Mouse (Mus musculus): Measurements from ENCODE around the gene Chst15. TPM values are rescaled to one million over a fixed set of nuclear protein-coding genes. Genes with fewer than 3 reads are reported as not detected.

Chst15 gene
- polyA plus RNA-seq, 1 experiment from 2014 or later, result 21.2 TPM

GRCm38 (mm10) chr7:132333078-132333477 lies 16.1 kb upstream of the Chst15 start:
- Histone ChIP-seq H3K36me3 (no peaks in the 10 kb centered on the region), H3K9me3 (peaks cover 6% of the 10 kb centered on the region; the same call in 1 of the 2 replicates), H3K27ac (no peak overlapping the region), H3K4me2 (no peak overlapping the region), H3K4me1 (replicated peaks) (peaks cover 32% of the 10 kb centered on the region), H3K9ac (replicated peaks) (no peak overlapping the region), H3K4me3 (replicated peaks) (no peak overlapping the region), H3K27me3 (no peaks in the 10 kb centered on the region)
- WGBS, result 68% methylated on average over 1 of the region's 1 CpGs
- ATAC-seq (ENCODE audit: insufficient number of reproducible peaks, insufficient read depth, low FRiP score, low TSS enrichment, low read depth), result no peak

GRCm38 (mm10) chr7:132332176-132332575 lies 15.1 kb upstream of the Chst15 start:
- ATAC-seq (ENCODE audit: insufficient number of reproducible peaks, insufficient read depth, low FRiP score, low TSS enrichment, low read depth), result no peak
- no peaks in the 10 kb centered on the region for H3K36me3 ChIP-seq
- no peaks in the 10 kb centered on the region for H3K27me3 ChIP-seq
- H3K27ac ChIP-seq, result no peak overlapping the region; the same call in 1 of the 2 replicates
- no peak overlapping the region for H3K4me2 ChIP-seq
- H3K4me3 ChIP-seq (replicated peaks), result no peak overlapping the region
- H3K4me1 ChIP-seq (replicated peaks), result peaks cover 24% of the 10 kb centered on the region
- no peak overlapping the region for H3K9ac ChIP-seq (replicated peaks)
- H3K9me3 ChIP-seq, result peaks cover 6% of the 10 kb centered on the region; the same call in 1 of the 2 replicates
- WGBS, result 39% methylated on average over 11 of the region's 11 CpGs

- Histone ChIP-seq H3K27ac (no peak overlapping the region), H3K9ac (replicated peaks) (no peak overlapping the region), H3K9me3 (no peaks in the 10 kb centered on the region), H3K27me3 (no peaks in the 10 kb centered on the region), H3K4me1 (replicated peaks) (peaks cover 20% of the 10 kb centered on the region), H3K36me3 (no peaks in the 10 kb centered on the region), H3K4me3 (replicated peaks) (no peak overlapping the region), H3K4me2 (no peak overlapping the region)
- WGBS, result 52% methylated on average over 1 of the region's 1 CpGs
- no peak for ATAC-seq (ENCODE audit: insufficient number of reproducible peaks, insufficient read depth, low FRiP score, low TSS enrichment, low read depth)
Measured at GRCm38 (mm10) chr7:132330179-132330578, 13.2 kb upstream of the Chst15 start.

GRCm38 (mm10) chr7:132328648-132329047 lies 11.6 kb upstream of the Chst15 start:
- Histone ChIP-seq H3K4me2 (no peak overlapping the region), H3K4me3 (replicated peaks) (no peak overlapping the region), H3K27ac (no peak overlapping the region), H3K9me3 (no peaks in the 10 kb centered on the region), H3K9ac (replicated peaks) (no peak overlapping the region), H3K4me1 (replicated peaks) (peaks cover 20% of the 10 kb centered on the region), H3K27me3 (no peaks in the 10 kb centered on the region), H3K36me3 (no peaks in the 10 kb centered on the region)
- no peak for ATAC-seq (ENCODE audit: insufficient number of reproducible peaks, insufficient read depth, low FRiP score, low TSS enrichment, low read depth)
- WGBS, result 97% methylated on average over 1 of the region's 1 CpGs

DNA sequence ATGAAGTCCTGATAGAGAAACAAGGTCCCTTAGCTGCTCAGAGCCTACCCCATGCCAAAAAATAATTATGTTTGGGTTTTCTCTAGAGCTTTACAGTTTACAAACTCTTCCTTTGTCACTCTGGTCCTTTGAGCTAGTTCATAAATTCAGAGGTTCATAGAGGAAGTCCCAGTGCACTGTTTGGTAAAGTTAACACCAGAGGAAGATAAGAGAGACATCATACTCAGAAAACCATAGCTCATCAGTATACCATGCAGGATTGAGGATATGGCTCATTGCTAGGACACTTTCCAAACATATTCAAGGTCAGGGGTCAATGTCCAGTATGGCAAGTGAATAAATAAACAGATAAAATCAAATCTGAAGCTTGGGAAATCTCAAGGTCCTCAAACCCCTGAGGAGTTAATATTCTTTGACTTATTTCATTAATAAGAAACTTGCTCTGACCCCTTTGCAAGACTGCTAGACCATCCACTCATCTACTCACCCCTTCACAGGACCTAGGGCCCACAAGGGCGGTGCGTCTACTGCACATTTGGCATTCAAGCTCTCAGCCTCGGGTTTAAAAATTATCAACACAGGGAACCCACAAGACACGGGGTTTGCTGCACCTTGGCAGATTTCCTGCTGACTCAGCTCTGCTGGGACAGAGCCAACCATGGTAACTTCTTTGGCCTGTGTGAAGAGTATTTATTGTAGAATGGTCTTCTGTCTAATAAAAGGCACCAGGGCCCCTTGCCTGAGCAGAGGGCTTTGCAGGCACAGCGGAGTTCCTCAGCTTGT lies 8.7 kb upstream of the Chst15 start:
- ATAC-seq (ENCODE audit: insufficient number of reproducible peaks, insufficient read depth, low FRiP score, low TSS enrichment, low read depth), result no peak
- 82% methylated on average over 5 of the region's 5 CpGs for WGBS
- no peak overlapping the region for H3K27ac ChIP-seq

GRCm38 (mm10) chr7:132323430-132323829 lies 6.4 kb upstream of the Chst15 start:
- H3K9ac ChIP-seq (replicated peaks), result no peak overlapping the region
- H3K9me3 ChIP-seq, result no peaks in the 10 kb centered on the region
- H3K4me1 ChIP-seq (replicated peaks), result peaks cover 1% of the 10 kb centered on the region; the same call in 1 of the 2 replicates
- no peak overlapping the region for H3K27ac ChIP-seq
- ATAC-seq (ENCODE audit: insufficient number of reproducible peaks, insufficient read depth, low FRiP score, low TSS enrichment, low read depth), result no peak
- no peaks in the 10 kb centered on the region for H3K36me3 ChIP-seq
- peaks cover 9% of the 10 kb centered on the region; the same call in 1 of the 2 replicates for H3K27me3 ChIP-seq
- no peak overlapping the region for H3K4me3 ChIP-seq (replicated peaks)
- 76% methylated on average over 5 of the region's 5 CpGs for WGBS
- H3K4me2 ChIP-seq, result no peak overlapping the region

More for the DNA sequence above, 8.7 kb upstream of the Chst15 start:
- H3K4me2 ChIP-seq, result no peak overlapping the region
- H3K4me1 ChIP-seq (replicated peaks), result no peaks in the 10 kb centered on the region; the same call in 1 of the 2 replicates
- no peak overlapping the region for H3K4me3 ChIP-seq (replicated peaks)
- H3K27me3 ChIP-seq, result peaks cover 9% of the 10 kb centered on the region; the same call in 1 of the 2 replicates
- no peaks in the 10 kb centered on the region for H3K36me3 ChIP-seq
- H3K9ac ChIP-seq (replicated peaks), result no peak overlapping the region
- H3K9me3 ChIP-seq, result no peaks in the 10 kb centered on the region

GRCm38 (mm10) chr7:132321392-132321958 lies 4.4 kb upstream of the Chst15 start:
- no peak overlapping the region for H3K27ac ChIP-seq
- H3K4me3 ChIP-seq (replicated peaks), result no peak overlapping the region
- 63% methylated on average over 2 of the region's 2 CpGs for WGBS
- H3K27me3 ChIP-seq, result peaks cover 9% of the 10 kb centered on the region; the same call in 1 of the 2 replicates
- no peak for ATAC-seq (ENCODE audit: insufficient number of reproducible peaks, insufficient read depth, low FRiP score, low TSS enrichment, low read depth)
- H3K9me3 ChIP-seq, result no peaks in the 10 kb centered on the region
- H3K4me1 ChIP-seq (replicated peaks), result peaks cover 10% of the 10 kb centered on the region
- H3K4me2 ChIP-seq, result no peak overlapping the region
- no peak overlapping the region for H3K9ac ChIP-seq (replicated peaks)
- no peaks in the 10 kb centered on the region for H3K36me3 ChIP-seq

GRCm38 (mm10) chr7:132316101-132317035 lies 660 bp downstream of the Chst15 start:
- peak overlapping the region; percentile 86 for H3K9ac ChIP-seq (replicated peaks)
- peaks cover 40% of the 10 kb centered on the region for H3K4me1 ChIP-seq (replicated peaks)
- H3K27ac ChIP-seq, result peak overlapping the region; percentile 87
- no peaks in the 10 kb centered on the region for H3K36me3 ChIP-seq
- peak overlapping the region; percentile 96 for H3K4me2 ChIP-seq
- no peaks in the 10 kb centered on the region for H3K9me3 ChIP-seq
- peak overlapping the region; percentile 79 for H3K4me3 ChIP-seq (replicated peaks)
- WGBS, result under 1% methylated on average over 78 of the region's 79 CpGs
- peaks cover 14% of the 10 kb centered on the region; the same call in 1 of the 2 replicates for H3K27me3 ChIP-seq
- ATAC-seq (ENCODE audit: insufficient number of reproducible peaks, insufficient read depth, low FRiP score, low TSS enrichment, low read depth), result peak; percentile 50

DNA sequence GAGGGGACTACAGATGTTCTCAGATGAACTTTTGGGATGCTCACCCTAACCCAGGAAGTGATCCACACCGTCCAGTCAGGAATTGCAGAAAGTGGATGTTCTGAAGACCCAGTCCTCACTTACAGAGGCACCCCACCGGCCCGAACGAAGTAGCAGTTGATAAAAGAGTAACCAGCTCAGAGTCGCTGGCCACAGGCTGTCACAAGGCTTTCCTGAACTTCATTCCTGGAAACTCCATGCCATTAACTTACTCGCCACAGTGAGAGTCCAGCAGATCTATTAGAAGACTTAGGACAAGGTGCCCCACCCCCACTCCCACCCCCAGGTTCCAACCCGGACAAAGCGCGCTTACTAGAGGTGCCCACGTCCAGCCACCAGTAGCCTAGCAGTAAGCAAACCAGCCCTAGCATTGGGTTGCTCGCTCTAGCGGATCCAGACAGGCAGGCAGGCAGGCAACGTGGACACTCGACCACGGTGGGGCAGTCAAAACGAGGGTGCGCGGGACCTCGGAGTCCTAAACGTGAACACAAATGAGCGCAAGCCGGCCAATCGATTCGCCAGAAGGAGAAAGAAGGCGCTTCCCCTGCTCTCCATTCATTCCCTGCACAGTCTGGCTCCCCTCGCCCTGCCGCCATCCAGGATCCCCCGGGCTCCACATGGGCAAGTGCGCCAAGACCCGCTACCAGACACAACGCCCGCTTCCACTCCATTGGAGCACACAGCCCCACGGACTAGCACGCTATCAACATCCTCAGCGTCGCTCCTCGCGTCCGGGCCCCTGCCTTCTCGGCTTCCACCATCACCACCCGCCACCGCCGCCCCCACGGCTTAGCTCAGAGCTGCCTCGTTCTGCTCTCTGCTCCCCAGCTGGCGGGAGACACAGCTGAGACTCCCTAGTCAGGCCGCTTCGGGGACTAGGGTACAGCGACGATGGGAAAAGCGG lies 1.6 kb downstream of the Chst15 start:
- H3K9ac ChIP-seq (replicated peaks), result peak overlapping the region; percentile 86
- no peaks in the 10 kb centered on the region for H3K36me3 ChIP-seq
- H3K9me3 ChIP-seq, result no peaks in the 10 kb centered on the region
- peak overlapping the region; percentile 87 for H3K27ac ChIP-seq
- peak overlapping the region; percentile 96 for H3K4me2 ChIP-seq
- peaks cover 13% of the 10 kb centered on the region; the same call in 1 of the 2 replicates for H3K27me3 ChIP-seq
- H3K4me1 ChIP-seq (replicated peaks), result peaks cover 45% of the 10 kb centered on the region
- 1% methylated on average over 43 of the region's 51 CpGs for WGBS
- H3K4me3 ChIP-seq (replicated peaks), result peak overlapping the region; percentile 79
- peak; percentile 54 for ATAC-seq (ENCODE audit: insufficient number of reproducible peaks, insufficient read depth, low FRiP score, low TSS enrichment, low read depth)

DNA sequence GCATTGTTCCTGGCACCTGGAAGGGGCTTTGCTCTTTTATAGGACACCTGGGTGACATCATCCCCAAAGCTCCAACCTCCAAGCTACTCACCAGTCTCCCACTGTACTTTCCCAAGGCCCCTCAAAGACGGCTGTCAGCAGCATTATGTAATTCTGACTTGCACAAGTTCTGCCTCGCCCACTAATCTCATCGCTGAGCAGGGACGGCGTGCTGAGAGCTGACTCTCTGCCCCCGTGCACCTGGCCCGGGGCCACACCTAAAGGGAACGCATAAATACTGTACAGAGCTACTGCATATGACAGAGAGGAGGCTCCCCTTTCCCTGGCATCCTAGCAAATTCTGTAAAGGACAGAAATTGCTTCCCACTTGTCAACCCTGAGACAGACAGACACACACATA lies 4.6 kb downstream of the Chst15 start:
- 68% methylated on average over 8 of the region's 8 CpGs for WGBS
- H3K27ac ChIP-seq, result no peak overlapping the region
- no peak overlapping the region for H3K4me3 ChIP-seq (replicated peaks)
- no peaks in the 10 kb centered on the region for H3K36me3 ChIP-seq
- no peak for ATAC-seq (ENCODE audit: insufficient number of reproducible peaks, insufficient read depth, low FRiP score, low TSS enrichment, low read depth)
- H3K9ac ChIP-seq (replicated peaks), result no peak overlapping the region
- H3K9me3 ChIP-seq, result no peaks in the 10 kb centered on the region
- H3K4me1 ChIP-seq (replicated peaks), result peaks cover 38% of the 10 kb centered on the region
- H3K4me2 ChIP-seq, result no peak overlapping the region
- peaks cover 13% of the 10 kb centered on the region; the same call in 1 of the 2 replicates for H3K27me3 ChIP-seq
